ENCODE assay signal across 11 mouse cellular contexts in genomic region chr2:91196577-91197001, GRCm38 (mm10). TPM values are rescaled to one million over a fixed set of nuclear protein-coding genes. Genes with fewer than 3 reads are reported as not detected.
DNase-seq lines count a peak whose midpoint lies in the region; ATAC-seq and TF ChIP-seq lines count a peak whose summit lies in the region.
"Had no signal": no experiment of that assay in that cellular context is flagged by ENCODE, and none has a peak within 500 bp of the region (broad histone marks: within the 10 kb centered on the region; RNA-seq: fewer than 3 reads in every experiment).

No protein-coding gene starts in this region.

- WGBS in midbrain, embryonic 10.5 days, result 67% methylated on average over 3 of the region's 3 CpGs
- WGBS in midbrain, embryonic 11.5 days, result 66% methylated on average over 3 of the region's 3 CpGs

- peaks cover 22% of the 10 kb centered on the region for H3K4me1 ChIP-seq in midbrain, embryonic 10.5 days
- peaks cover 3% of the 10 kb centered on the region; the same call in 1 of the 2 replicates for H3K4me1 ChIP-seq in midbrain, embryonic 11.5 days (ENCODE audit: control insufficient read depth, insufficient read depth, low read length)

- no peak for TF ChIP-seq CTCF in layer of hippocampus, adult 2 months (conservative IDR thresholded peaks at IDR 0.05)

- H3K9me3 ChIP-seq in midbrain, embryonic 10.5 days (replicated peaks), result no peaks in the 10 kb centered on the region
- no peaks in the 10 kb centered on the region for H3K9me3 ChIP-seq in midbrain, embryonic 11.5 days (ENCODE audit: control insufficient read depth, low read length)
- H3K9me3 ChIP-seq: embryonic facial prominence, embryonic 13.5 days; liver, embryonic 13.5 days had no signal

- no peaks in the 10 kb centered on the region for H3K36me3 ChIP-seq in midbrain, embryonic 10.5 days
- H3K36me3 ChIP-seq in midbrain, embryonic 11.5 days (ENCODE audit: control insufficient read depth, insufficient read depth, low read length), result no peaks in the 10 kb centered on the region
- H3K36me3 ChIP-seq: embryonic facial prominence, embryonic 13.5 days; liver, embryonic 13.5 days had no signal

- H3K9ac ChIP-seq in midbrain, embryonic 11.5 days (ENCODE audit: low read length), result no peak overlapping the region
- H3K9ac ChIP-seq: embryonic facial prominence, embryonic 13.5 days; hindbrain, embryonic 14.5 days; liver, embryonic 13.5 days had no signal

- H3K27ac ChIP-seq in midbrain, embryonic 10.5 days (replicated peaks), result 0 out of 2 replicates have a peak overlapping the region, but pooled peaks have one; percentile 5
- no peak overlapping the region for H3K27ac ChIP-seq in midbrain, embryonic 11.5 days (ENCODE audit: low read depth, low read length)
- H3K27ac ChIP-seq in layer of hippocampus, adult 2 months, result peak overlapping the region; percentile 81
- H3K27ac ChIP-seq: embryonic facial prominence, embryonic 13.5 days; hindbrain, embryonic 14.5 days; liver, embryonic 13.5 days had no signal

- H3K4me3 ChIP-seq in midbrain, embryonic 10.5 days, result no peak overlapping the region
- H3K4me3 ChIP-seq in midbrain, embryonic 11.5 days (ENCODE audit: low read depth, low read length), result no peak overlapping the region
- H3K4me3 ChIP-seq in layer of hippocampus, adult 2 months, result no peak overlapping the region
- H3K4me3 ChIP-seq: embryonic facial prominence, embryonic 13.5 days; liver, embryonic 13.5 days had no signal

- DNase-seq in embryo, embryonic 10 days (ENCODE audit: low spot score), result peak; percentile 10
- no peak for DNase-seq in embryo, embryonic 11 days
- no peak for DNase-seq in midbrain, embryonic 10.5 days (ENCODE audit: low spot score)
- no peak for DNase-seq in midbrain, embryonic 11.5 days (ENCODE audit: low spot score, missing footprints)
- peak; percentile 54 to 74 for DNase-seq in layer of hippocampus, adult 2 months (ENCODE audit: low spot score in 2 of 2)
- peak; percentile 51 for DNase-seq in right cerebral cortex, postnatal 14 days
- no peak for DNase-seq in thymus, postnatal 14 days
- no peak for DNase-seq in ovary, adult 18-20 months (ENCODE audit: low spot score)
- DNase-seq: liver, embryonic 13.5 days had no signal

- no peak overlapping the region for H3K4me2 ChIP-seq in midbrain, embryonic 11.5 days
- H3K4me2 ChIP-seq: embryonic facial prominence, embryonic 13.5 days; hindbrain, embryonic 14.5 days; liver, embryonic 13.5 days had no signal

- no peak for ATAC-seq in midbrain, embryonic 11.5 days (ENCODE audit: low FRiP score)

- peaks cover 13% of the 10 kb centered on the region for H3K27me3 ChIP-seq in midbrain, embryonic 10.5 days (ENCODE audit: low read depth, poor library complexity, severe bottlenecking)
- no peaks in the 10 kb centered on the region for H3K27me3 ChIP-seq in midbrain, embryonic 11.5 days (ENCODE audit: control insufficient read depth, insufficient read depth, low read length)
- H3K27me3 ChIP-seq: embryonic facial prominence, embryonic 13.5 days had no signal

RNA-seq across cellular contexts. Expression of gene Nr1h3, which starts 6.0 kb away (rescaled TPM):
- 2.3 and 3.1 TPM in 2 replicates for polyA plus RNA-seq in midbrain, embryonic 10.5 days (2016; fragmentation: Nextera tagmentation; extraction: Ambion mirVana)
- 1.7 and 1.9 TPM in 2 replicates for polyA plus RNA-seq in midbrain, embryonic 11.5 days (2014; fragmentation: Nextera tagmentation; extraction: Ambion mirVana)
- total RNA-seq in layer of hippocampus, adult 2 months (2021), result 1 to 10 TPM; 4.5 to 5.9 TPM

RNA-seq across cellular contexts. Expression of gene Acp2, which starts 6.1 kb away (rescaled TPM):
- 28.3 and 35.3 TPM in 2 replicates for polyA plus RNA-seq in midbrain, embryonic 10.5 days (2016; fragmentation: Nextera tagmentation; extraction: Ambion mirVana)
- polyA plus RNA-seq in midbrain, embryonic 11.5 days (2014; fragmentation: Nextera tagmentation; extraction: Ambion mirVana), result 34.6 and 38.8 TPM in 2 replicates
- 10 to 100 TPM; 50.5 to 57.5 TPM for total RNA-seq in layer of hippocampus, adult 2 months (2021)

RNA-seq across cellular contexts. Expression of gene Madd, which starts 13.0 kb away (rescaled TPM):
- polyA plus RNA-seq in midbrain, embryonic 10.5 days (2016; fragmentation: Nextera tagmentation; extraction: Ambion mirVana), result 16.9 and 21.2 TPM in 2 replicates
- polyA plus RNA-seq in midbrain, embryonic 11.5 days (2014; fragmentation: Nextera tagmentation; extraction: Ambion mirVana), result 16.9 and 17.3 TPM in 2 replicates
- total RNA-seq in layer of hippocampus, adult 2 months (2021), result 100 to 1,000 TPM; 250 to 258 TPM

RNA-seq across cellular contexts. Expression of gene Ddb2, which starts 40.2 kb away (rescaled TPM):
- polyA plus RNA-seq in midbrain, embryonic 10.5 days (2016; fragmentation: Nextera tagmentation; extraction: Ambion mirVana), result 7.9 and 9.4 TPM in 2 replicates
- polyA plus RNA-seq in midbrain, embryonic 11.5 days (2014; fragmentation: Nextera tagmentation; extraction: Ambion mirVana), result 7.9 and 8.2 TPM in 2 replicates
- total RNA-seq in layer of hippocampus, adult 2 months (2021), result 10 to 100 TPM; 12.9 to 13.1 TPM

RNA-seq across cellular contexts. Expression of gene Pacsin3, which starts 59.2 kb away (rescaled TPM):
- 38.9 and 40.5 TPM in 2 replicates for polyA plus RNA-seq in midbrain, embryonic 10.5 days (2016; fragmentation: Nextera tagmentation; extraction: Ambion mirVana)
- 20.9 and 24.3 TPM in 2 replicates for polyA plus RNA-seq in midbrain, embryonic 11.5 days (2014; fragmentation: Nextera tagmentation; extraction: Ambion mirVana)
- total RNA-seq in layer of hippocampus, adult 2 months (2021), result 10 to 100 TPM; 25.6 to 27.6 TPM

Comparison
In these comparisons a context has a peak if more than half of its experiments do, and no peak if none do; other contexts are left out.
1. DNase-seq: peak in embryo, embryonic 10 days (single experiment), layer of hippocampus, adult 2 months (2 of 2) and right cerebral cortex, postnatal 14 days (single experiment); none in embryo, embryonic 11 days (single experiment), midbrain, embryonic 10.5 days (single experiment), midbrain, embryonic 11.5 days (single experiment), thymus, postnatal 14 days (single experiment) and ovary, adult 18-20 months (single experiment).